Mouse (Mus musculus) ES-CJ7 (cell line): ENCODE measurements at regions not wholly inside any gene's neighbourhood (a gene's known extent, or its start where the extent isn't known, plus 50 kb on each side); places are given as distances from the start of the nearest gene placed in this dataset.

Experiments used
- DNase-seq: peaks from one replicate; pipeline ENCODE4 v3.0.0; 2011; ENCODE audit warnings: low read depth, low spot score

DNA sequence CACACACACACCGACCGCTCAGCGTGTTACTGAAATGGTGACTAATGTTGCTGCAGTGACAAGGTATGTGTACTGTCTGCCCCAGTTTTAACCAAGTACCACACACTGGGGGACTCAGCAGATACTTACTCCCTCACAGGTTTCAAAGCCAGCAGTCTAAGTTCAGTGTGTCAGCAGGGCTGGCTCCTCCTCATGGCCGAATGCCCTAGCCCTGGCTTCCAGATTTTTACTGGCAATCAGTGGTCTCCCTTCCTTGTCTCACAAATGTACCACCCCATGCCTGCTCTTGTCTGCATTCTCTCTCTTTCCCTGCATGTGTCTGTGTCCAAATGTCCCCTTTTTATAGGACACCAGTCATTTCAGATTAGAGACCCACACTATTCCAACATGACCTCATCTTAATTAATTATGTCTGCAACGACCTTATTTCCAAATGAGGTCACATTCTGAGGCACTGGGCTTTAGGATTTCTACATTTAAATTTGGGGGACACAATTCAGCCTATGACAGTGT lies 114.7 kb downstream of the Uri1 start:
- DNase-seq, result no peak

DNA sequence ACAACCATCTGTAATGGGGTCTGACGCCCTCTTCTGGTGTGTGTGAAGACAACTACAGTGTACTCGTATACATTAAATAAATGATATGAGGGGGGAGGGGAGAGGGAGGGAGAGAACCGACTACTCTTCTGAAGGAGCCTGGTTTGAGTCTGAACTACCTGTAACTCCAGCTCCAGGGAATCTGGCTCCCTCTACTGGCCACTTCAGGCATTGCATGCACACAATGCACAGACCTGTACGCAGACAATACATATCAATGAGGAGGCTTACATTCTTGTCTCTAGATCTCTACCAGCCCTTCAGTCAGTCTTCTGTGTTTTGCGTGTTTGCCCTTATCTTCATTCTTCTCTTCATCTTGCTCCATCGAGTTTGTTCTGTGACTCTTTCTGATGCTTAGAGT lies 120.4 kb upstream of the Zfp536 start:
- DNase-seq, result peak; percentile 83

DNA sequence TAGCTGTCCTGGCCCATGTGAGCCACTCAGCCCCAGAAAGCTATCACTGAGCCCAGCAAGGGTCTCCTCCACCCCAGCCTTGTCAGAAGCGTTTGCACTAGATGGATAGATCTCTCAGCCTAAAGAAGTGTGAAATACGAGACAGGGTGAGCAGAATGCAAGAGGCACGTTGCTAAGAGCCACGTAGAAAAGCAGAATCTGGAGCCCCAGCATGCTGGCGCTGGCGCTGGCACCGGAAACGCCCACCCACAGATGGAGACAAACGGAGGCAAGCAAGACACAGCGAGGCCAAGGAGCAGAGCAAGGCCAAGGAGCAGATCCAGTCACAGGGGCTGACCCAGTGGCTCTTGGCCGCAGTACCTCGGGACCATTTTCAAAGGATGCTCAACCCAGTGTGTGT lies 100.9 kb upstream of the Zfp536 start:
- no peak for DNase-seq

DNA sequence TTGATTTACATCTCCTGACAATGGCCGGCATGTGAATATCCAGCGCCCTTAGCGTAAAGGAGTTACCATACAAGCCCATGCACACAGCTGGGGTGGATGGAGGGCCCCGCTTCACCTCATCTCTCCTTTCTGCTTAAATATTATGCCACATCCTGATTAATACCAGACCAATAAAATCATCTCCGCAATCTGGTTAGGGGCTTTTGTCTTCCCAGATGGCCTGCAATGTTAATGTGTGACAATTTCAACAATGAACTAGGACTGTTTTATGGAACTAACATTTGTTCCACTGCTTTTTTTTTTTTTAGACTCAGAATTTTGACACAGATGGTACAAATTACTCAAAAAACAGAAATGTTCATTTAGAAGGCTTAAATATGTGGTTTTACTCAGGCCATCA lies 97.5 kb upstream of the Zfp536 start:
- no peak for DNase-seq

DNA sequence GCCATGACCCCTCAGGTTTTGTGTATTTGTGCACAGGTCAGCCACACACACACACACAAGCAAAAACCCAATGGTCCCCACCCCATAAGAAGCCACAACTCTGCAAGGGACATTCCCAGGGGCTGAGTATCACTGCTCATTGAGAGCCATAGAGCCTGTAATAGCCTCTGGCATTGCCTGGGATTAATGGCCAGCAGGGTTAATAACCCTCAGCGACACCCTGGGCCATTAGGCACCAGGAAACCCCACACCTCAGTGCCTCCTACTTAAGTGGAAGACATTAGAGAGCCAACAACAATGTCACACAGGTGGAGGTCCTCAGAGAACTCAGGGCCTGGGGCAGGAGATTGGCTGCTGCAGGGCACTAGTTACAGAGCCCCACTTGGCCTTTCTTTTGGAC lies 93.0 kb upstream of the Zfp536 start:
- no peak for DNase-seq

DNA sequence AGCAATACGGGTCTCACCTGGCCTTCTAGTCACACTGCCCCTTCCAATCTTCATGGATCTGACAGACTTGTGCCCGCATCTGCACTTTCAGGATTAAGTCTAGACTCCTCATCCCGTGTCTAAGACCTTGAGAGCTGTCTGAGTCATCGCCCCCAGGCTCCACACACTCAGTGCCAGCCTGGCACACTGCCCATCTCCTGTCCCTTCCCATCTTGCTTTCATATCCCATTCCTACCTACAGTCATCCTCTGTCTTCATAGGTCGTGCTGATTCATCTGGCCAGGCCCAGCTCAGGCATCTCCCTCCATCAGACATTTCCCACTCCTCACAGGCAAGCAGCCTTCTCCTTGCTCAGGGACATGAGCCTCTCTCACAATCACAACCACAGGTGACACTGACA lies 78.0 kb upstream of the Zfp536 start:
- DNase-seq, result no peak

DNA sequence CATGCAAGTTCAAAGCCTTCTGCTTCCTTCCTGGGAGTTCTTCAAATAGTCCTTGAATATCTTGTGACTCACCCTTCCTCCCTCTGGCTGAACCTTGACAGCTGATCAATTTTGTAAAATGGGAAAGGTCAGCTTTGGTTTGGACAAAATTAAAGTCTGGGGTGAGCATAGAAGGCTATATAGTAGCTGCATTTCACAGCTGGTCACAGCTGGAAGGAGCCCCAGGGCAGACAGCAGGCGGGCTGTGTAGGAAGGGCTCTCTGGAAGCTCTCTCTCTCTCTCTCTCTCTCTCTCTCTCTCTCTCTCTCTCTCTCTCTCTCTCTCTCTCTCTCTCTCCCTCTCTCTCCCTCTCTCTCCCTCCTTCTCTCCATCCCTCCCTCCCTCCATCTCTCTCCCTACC lies 71.8 kb upstream of the Zfp536 start:
- no peak for DNase-seq

DNA sequence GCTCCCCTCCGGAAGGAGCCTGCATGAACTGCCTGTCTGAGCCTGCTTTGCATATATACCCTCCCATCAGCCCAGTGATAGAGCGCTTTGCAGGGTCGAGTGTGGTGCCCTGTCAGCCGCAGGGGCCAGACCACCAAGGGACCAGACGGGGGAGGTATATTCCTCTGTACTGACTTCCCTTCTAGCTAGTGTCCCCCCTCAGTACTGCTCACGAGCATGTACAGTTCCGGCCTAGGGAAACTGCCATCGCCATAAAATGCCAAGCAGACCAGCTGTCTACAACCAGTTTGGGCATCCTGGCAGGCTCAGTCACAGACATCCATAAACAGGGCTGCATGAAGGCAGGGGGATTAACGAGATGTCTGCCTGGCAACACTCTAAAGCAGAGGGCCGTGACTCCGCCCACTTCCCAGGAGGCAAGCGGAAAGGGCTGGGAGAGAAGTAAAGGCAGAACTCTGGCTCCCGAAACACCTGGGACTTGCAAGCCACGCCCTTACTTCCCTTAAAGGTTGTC lies 68.6 kb upstream of the Zfp536 start:
- DNase-seq, result peak; percentile 89

DNA sequence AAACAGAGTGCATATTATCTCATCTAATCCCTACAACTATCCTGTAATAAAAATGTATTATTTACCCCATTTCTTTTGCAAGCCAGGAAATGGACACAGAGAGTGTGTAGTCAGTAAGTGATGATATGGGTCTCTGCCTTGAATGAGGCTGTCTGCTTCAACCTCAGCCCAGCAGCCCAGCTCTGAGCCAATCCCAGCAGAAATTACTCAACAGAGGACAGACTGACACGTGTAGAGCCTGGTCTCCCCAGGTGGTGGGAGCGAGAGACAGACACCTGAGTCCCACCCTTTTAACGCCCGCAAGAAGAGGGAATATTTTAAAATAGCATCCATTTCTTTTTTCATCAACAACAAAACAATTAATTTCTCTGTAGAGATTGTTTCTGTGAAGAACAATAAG lies 68.1 kb upstream of the Zfp536 start:
- peak; percentile 28 for DNase-seq

DNA sequence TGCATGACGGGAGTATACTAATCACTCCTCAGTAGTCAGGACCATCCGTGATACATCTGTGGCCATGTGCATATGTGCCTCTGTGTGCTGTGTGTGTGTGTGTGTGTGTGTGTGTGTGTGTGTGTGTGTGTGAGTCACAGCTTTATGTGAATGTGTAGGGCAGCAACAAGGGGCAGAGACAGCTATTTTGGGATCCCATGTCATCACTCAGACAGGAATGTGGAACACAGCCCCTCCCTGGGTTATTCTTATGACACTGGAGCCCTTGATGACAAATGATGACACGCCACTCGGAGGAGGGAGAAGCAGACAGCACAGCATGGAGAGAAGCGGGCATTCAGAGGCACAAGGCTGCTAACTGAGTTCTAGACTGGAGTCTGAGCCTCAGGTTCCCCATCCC lies 64.4 kb upstream of the Zfp536 start:
- no peak for DNase-seq

DNA sequence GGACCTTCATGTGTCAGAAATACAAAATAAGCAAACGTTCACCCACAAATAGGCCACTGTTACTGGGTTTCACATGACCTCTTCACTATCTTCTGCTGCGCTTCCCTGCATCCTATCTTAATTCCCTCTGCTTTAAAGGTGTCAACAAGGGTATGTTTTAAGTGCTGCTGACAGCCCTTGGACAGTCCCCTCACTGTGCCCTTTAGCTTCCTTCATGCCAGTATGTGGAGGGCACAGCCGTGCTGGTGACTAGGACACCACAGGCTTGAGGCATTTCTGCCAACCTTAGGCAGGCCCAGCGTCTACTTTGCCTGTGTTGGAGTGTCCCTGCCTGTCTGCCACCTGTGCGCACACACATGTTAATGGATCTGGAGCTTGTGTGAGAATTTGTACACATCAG lies 63.9 kb upstream of the Zfp536 start:
- no peak for DNase-seq

DNA sequence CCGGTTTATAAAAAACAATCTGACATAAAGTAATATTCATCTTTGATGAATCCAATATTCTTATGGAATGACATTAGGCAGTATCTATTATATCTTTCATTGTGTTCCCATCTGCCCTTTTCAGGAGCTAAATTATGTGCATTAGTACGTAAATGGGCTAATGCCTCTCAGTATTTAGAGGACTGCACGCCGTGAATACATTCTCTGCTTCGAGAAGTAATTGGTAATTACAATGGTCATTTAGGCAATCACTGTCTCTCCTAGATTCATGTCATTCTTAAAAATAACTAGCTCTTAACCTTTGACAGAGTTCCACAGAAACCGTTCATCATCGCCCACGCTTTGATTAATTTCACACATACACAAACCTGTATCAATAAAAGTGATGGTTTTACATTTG lies 60.0 kb upstream of the Zfp536 start:
- DNase-seq, result no peak

DNA sequence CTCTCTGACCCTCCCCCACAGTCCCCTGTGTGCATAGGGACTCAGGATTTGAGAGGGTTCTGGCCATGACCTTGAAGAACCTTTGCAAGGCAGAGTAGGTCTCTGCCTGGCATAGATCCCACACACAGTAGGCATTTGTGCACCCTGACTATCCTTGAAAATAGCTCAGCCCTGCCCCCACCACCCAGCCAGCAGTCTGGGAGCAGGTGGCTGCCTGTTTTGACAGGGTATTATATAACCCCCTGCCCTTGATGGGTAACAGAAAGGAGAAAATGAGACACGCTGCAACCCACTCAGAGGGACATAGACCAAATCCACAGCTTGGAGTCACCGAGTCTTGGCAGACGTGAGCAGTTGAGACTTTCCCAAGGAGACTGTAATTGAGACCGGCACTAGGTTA lies 58.9 kb upstream of the Zfp536 start:
- no peak for DNase-seq

DNA sequence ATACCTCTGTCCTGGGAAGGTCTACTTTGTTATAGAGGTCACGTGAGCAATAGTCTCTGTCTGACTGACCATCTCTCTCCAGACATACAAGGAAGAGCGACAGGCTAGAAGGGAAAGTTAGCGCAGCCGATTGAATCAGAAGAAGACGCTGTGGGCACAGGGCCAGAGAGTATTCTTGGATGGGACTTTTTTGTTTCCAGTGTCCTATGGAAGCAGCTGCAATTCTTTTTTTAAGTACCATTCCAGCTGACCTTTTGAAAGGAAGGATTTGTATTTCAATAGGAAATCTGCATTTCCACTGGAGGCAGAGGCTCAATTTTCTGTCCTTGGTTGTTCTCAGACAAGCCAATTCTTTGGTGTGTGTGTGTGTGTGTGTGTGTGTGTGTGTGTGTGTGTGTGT lies 52.3 kb upstream of the Zfp536 start:
- DNase-seq, result peak; percentile 73
